Mouse (Mus musculus) embryo, embryonic 10 days (tissue): ENCODE measurements around the gene Il34.

Experiments used
- DNase-seq: peaks from one replicate; pipeline ENCODE4 v3.0.0-alpha.2; 2015; ENCODE audit warnings: low spot score

Il34 gene

GRCm38 (mm10) chr8:110738591-110739195 is 67.0 kb downstream of the Il34 start:
- no peak for DNase-seq

GRCm38 (mm10) chr8:110733036-110733435 is 72.7 kb downstream of the Il34 start:
- no peak for DNase-seq

- DNase-seq = no peak
Measured at GRCm38 (mm10) chr8:110731346-110731859, 74.3 kb downstream of the Il34 start.

- DNase-seq = peak; percentile 56
Measured at GRCm38 (mm10) chr8:110726893-110727292, 78.8 kb downstream of the Il34 start.

- DNase-seq = no peak
Measured at GRCm38 (mm10) chr8:110725084-110725838, 80.5 kb downstream of the Il34 start.

GRCm38 (mm10) chr8:110724493-110724892 is 81.2 kb downstream of the Il34 start:
- DNase-seq = no peak

GRCm38 (mm10) chr8:110722414-110723011 is 83.2 kb downstream of the Il34 start:
- DNase-seq = no peak

GRCm38 (mm10) chr8:110721606-110722413 is 83.9 kb downstream of the Il34 start:
- DNase-seq = peak; percentile 51

GRCm38 (mm10) chr8:110720685-110721598 is 84.8 kb downstream of the Il34 start, which contains the start of gene Mtss1l:
Gene Mtss1l (plus strand): TSS chr8:110721476.
- DNase-seq = peak; percentile 96

GRCm38 (mm10) chr8:110719898-110720653 is 85.6 kb downstream of the Il34 start:
- DNase-seq = no peak

- no peak for DNase-seq
Measured at GRCm38 (mm10) chr8:110718969-110719670, 86.6 kb downstream of the Il34 start.

- no peak for DNase-seq
Measured at GRCm38 (mm10) chr8:110718209-110718968, 87.3 kb downstream of the Il34 start.

GRCm38 (mm10) chr8:110717131-110717530 is 88.6 kb downstream of the Il34 start:
- DNase-seq = no peak

GRCm38 (mm10) chr8:110716075-110716474 is 89.6 kb downstream of the Il34 start:
- no peak for DNase-seq

GRCm38 (mm10) chr8:110714827-110715519 is 90.8 kb downstream of the Il34 start:
- no peak for DNase-seq

GRCm38 (mm10) chr8:110713073-110713472 is 92.7 kb downstream of the Il34 start:
- DNase-seq = no peak

- DNase-seq = no peak
Measured at GRCm38 (mm10) chr8:110711271-110711934, 94.3 kb downstream of the Il34 start.

- DNase-seq = no peak
Measured at GRCm38 (mm10) chr8:110710593-110710992, 95.1 kb downstream of the Il34 start.
